Mouse (Mus musculus) embryonic fibroblast, embryonic 13.5 days (primary cell): Measurements from ENCODE around the gene Cit.

Source experiments
- CTCF ChIP-seq: IDR thresholded peaks from 2 replicates; pipeline ENCODE4 v1.5.1; 2011; ENCODE audit warnings: mild to moderate bottlenecking, control low read depth, low read length, moderate library complexity, borderline replicate concordance; ENCODE audit not compliant: insufficient read depth
- POLR2A ChIP-seq: IDR thresholded peaks from 2 replicates; pipeline ENCODE4 v1.6.1; 2011; ENCODE audit warnings: low read depth, mild to moderate bottlenecking, control low read depth, low read length, moderate library complexity

GRCm38 (mm10) chr5:115854370-115854769 lies 9.3 kb downstream of the Cit start:
- TF ChIP-seq POLR2A (no peak), CTCF (no peak)
